Mouse (Mus musculus) left cerebral cortex, postnatal 10 days (tissue): ENCODE results near the gene 1700014D04Rik. TPM values are rescaled to one million over a fixed set of nuclear protein-coding genes. Genes with fewer than 3 reads are reported as not detected.
"Not testable (repeated sequence)": the region's sequence is repeated elsewhere in the genome, so short reads cannot be mapped to it uniquely, and the experiment has no call there.

ENCODE experiments used
- DNase-seq, 2 experiments: peaks; one replicate each; pipeline ENCODE4 v3.0.0; 2021 to 2022; ENCODE audit warnings: low spot score in 2 of 2, mixed read lengths in 1 of 2; ENCODE audit errors: extremely low spot score in 1 of 2
- intact Hi-C: fragments of 180-260 bp; cut with DNase I; formaldehyde crosslinking; loops from one replicate; pipeline ENCODE4 v1.15.1; 2025
- total RNA-seq, 2 experiments: library from RNA; stranded (reverse); gene quantifications; 2 replicates each; pipeline ENCODE4 v1.2.3; 2021

Gene 1700014D04Rik
- under 1 TPM; 0.43 to 0.81 TPM for total RNA-seq

GRCm38 (mm10) chr13:59746711-59747110 lies at the start of gene 1700014D04Rik:
Gene 1700014D04Rik (minus strand): TSS chr13:59746752.
- no peak for DNase-seq
- intact Hi-C loops = no loop called here

GRCm38 (mm10) chr13:59795807-59796465 lies 49.4 kb upstream of the 1700014D04Rik start:
- intact Hi-C loops = loop anchor here (10.0 kb wide), 1 partner anchor 181 kb away; no protein-coding TSS in a partner anchor
- DNase-seq = no peak

- intact Hi-C loops = loop anchor here (10.0 kb wide), 1 partner anchor 180 kb away; no protein-coding TSS in a partner anchor
- DNase-seq = no peak
Measured at GRCm38 (mm10) chr13:59794786-59795185, 48.2 kb upstream of the 1700014D04Rik start.

GRCm38 (mm10) chr13:59782145-59782544 lies 35.6 kb upstream of the 1700014D04Rik start, which contains the start of gene Gm49354:
Gene Gm49354 (minus strand): TSS chr13:59782245.
- DNase-seq = no peak
- intact Hi-C loops = no loop called here

GRCm38 (mm10) chr13:59779744-59780264 lies 33.3 kb upstream of the 1700014D04Rik start:
- intact Hi-C loops = loop anchor here (5.0 kb wide), 1 partner anchor 32 kb away; no protein-coding TSS in a partner anchor
- not testable (repeated sequence) for DNase-seq

- intact Hi-C loops = loop anchor here (5.0 kb wide), 1 partner anchor 33 kb away; no protein-coding TSS in a partner anchor
- no peak for DNase-seq
Measured at GRCm38 (mm10) chr13:59779213-59779612, 32.7 kb upstream of the 1700014D04Rik start.

- intact Hi-C loops = loop anchor here (5.0 kb wide), 1 partner anchor 37 kb away; no protein-coding TSS in a partner anchor
- no peak for DNase-seq
Measured at GRCm38 (mm10) chr13:59775168-59775567, 28.6 kb upstream of the 1700014D04Rik start.

- intact Hi-C loops = no loop called here
Measured at GRCm38 (mm10) chr13:59771257-59771656, 24.7 kb upstream of the 1700014D04Rik start.

GRCm38 (mm10) chr13:59770847-59771246 lies 24.3 kb upstream of the 1700014D04Rik start:
- DNase-seq = no peak
- intact Hi-C loops = no loop called here

More at GRCm38 (mm10) chr13:59771257-59771656, 24.7 kb upstream of the 1700014D04Rik start:
- peak; percentile 64 to 87 for DNase-seq

GRCm38 (mm10) chr13:59770164-59770562 lies 23.6 kb upstream of the 1700014D04Rik start:
- intact Hi-C loops = no loop called here
- peak; percentile 83 to 94 for DNase-seq

GRCm38 (mm10) chr13:59769296-59770163 lies 23.0 kb upstream of the 1700014D04Rik start, which contains the start of gene Isca1:
Gene Isca1 (minus strand): TSS chr13:59769810.
- intact Hi-C loops = no loop called here
- peak; percentile 100 for DNase-seq

- DNase-seq = no peak
- intact Hi-C loops = no loop called here
Measured at GRCm38 (mm10) chr13:59768531-59768930, 22.0 kb upstream of the 1700014D04Rik start.

- intact Hi-C loops = no loop called here
- no peak for DNase-seq
Measured at GRCm38 (mm10) chr13:59766786-59767515, 20.4 kb upstream of the 1700014D04Rik start.

GRCm38 (mm10) chr13:59762791-59763190 lies 16.2 kb upstream of the 1700014D04Rik start:
- DNase-seq = no peak
- intact Hi-C loops = no loop called here

GRCm38 (mm10) chr13:59756906-59757305 lies 10.4 kb upstream of the 1700014D04Rik start:
- intact Hi-C loops = no loop called here

GRCm38 (mm10) chr13:59750310-59750709 lies 3.8 kb upstream of the 1700014D04Rik start:
- no peak for DNase-seq
- intact Hi-C loops = no loop called here

More at GRCm38 (mm10) chr13:59756906-59757305, 10.4 kb upstream of the 1700014D04Rik start:
- DNase-seq = no peak

- intact Hi-C loops = no loop called here
- DNase-seq = no peak
Measured at GRCm38 (mm10) chr13:59746164-59746563, 388 bp downstream of the 1700014D04Rik start.

- DNase-seq = no peak
- intact Hi-C loops = no loop called here
Measured at GRCm38 (mm10) chr13:59745462-59745861, 1.1 kb downstream of the 1700014D04Rik start.
